Mouse (Mus musculus): ENCODE results near the gene Mbnl2. TPM values are rescaled to one million over a fixed set of nuclear protein-coding genes. Genes with fewer than 3 reads are reported as not detected.

Mbnl2 gene
- polyA plus RNA-seq (2015; fragmentation: Nextera tagmentation; extraction: Ambion mirVana), result 25.4 and 29.1 TPM in 2 replicates

DNA sequence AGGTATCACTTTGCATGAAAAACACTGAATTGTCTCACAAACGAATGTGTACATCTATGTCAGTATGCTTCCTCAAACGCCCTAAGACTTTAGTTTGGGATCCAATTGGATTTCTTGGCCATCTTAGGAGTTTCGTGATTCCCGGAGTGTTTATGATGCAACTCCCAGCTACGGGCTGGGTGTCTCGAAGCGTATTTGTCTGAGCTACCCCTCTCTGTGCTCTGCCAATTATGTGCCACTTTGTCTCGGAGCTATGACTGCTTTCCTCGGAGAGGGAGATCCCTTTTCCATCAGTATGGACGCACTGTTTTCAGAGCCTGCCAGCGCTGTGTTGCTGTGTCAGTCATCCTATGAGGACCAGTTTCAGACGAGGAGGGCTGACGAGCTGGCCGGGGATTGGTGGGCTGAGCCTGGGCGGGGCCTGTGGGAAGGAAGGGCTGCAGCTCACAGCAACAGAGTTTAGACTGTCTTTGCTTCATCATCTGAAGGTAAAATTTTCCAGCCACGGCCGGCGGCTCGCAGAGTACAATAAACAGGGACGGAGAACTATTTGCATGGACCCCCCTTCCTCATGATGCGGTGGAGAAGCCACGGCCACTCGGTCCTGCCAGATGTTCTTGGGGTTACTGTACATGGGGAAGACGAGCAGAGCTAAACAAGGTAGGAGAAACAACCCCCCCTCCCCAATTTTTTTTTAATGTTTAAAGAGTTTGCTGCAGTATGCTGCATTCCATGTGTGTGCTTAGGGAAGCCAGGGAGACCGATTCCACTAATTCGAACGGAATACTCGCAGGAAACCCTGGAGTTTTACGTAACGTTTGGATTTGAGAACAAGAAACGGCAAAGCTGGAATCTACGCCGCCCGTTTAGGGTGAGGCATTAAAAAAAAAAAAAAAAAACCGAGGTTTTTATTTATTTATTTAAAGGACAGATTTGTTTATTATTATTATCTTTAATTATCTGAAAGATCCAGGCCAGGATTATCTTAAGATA, at the start of gene Mbnl2:
Gene Mbnl2 (plus strand): TSS at position 424 of the 993 bp plus-strand sequence.
- H3K27ac ChIP-seq (ENCODE audit: low read depth, low read length), result peak within 1 kb of the TSS; percentile 84
- no peaks in the 10 kb centered on the region for H3K36me3 ChIP-seq (ENCODE audit: control insufficient read depth, insufficient read depth, low read length)
- H3K9me3 ChIP-seq (ENCODE audit: control insufficient read depth, low read length), result no peaks in the 10 kb centered on the region
- H3K27me3 ChIP-seq (replicated peaks; ENCODE audit: control insufficient read depth, insufficient read depth, low read length), result no peaks in the 10 kb centered on the region; the same call in 1 of the 2 replicates
- peak within 1 kb of the TSS; percentile 60 for H3K9ac ChIP-seq (ENCODE audit: low read depth, low read length)
- 1% methylated on average over 35 of the region's 35 CpGs for WGBS
- peaks cover 32% of the 10 kb centered on the region for H3K4me1 ChIP-seq (ENCODE audit: control insufficient read depth, insufficient read depth, low read depth, low read length)
- peak within 1 kb of the TSS; percentile 53 for H3K4me3 ChIP-seq (ENCODE audit: low read length)
- peak within 1 kb of the TSS; percentile 79 for H3K4me2 ChIP-seq (ENCODE audit: low read length)
- peak; percentile 100 for ATAC-seq

DNA sequence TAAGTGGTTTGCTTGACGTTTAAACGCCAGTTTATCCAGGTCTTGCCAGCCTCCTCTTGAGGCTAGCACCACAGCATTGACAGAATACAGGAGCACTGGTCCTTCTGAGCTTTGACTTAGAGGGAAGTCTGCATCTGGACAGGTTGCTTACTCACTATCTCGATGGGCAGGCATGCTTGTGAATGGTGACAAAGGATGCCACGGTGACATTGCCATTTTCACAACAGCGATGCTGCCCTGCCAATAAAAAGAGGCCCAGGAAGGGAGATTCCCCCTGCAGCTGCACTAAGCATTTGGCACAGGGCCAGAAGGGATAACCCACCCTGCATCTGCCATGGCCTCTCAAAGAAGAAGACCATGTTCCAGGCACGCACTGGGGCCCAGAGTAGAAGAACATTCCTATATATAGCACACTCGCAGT, 43.4 kb upstream of the Mbnl2 start:
- H3K9me3 ChIP-seq (ENCODE audit: control insufficient read depth, low read length), result 0 out of 2 replicates have a peak, but pooled peaks cover 4% of the 10 kb centered on the region
- no peaks in the 10 kb centered on the region for H3K27me3 ChIP-seq (replicated peaks; ENCODE audit: control insufficient read depth, insufficient read depth, low read length)
- H3K27ac ChIP-seq (ENCODE audit: low read depth, low read length), result no peak overlapping the region
- H3K4me3 ChIP-seq (ENCODE audit: low read length), result no peak overlapping the region
- no peak overlapping the region for H3K9ac ChIP-seq (ENCODE audit: low read depth, low read length)
- ATAC-seq, result no peak
- WGBS, result 58% methylated on average over 7 of the region's 7 CpGs
- no peaks in the 10 kb centered on the region for H3K36me3 ChIP-seq (ENCODE audit: control insufficient read depth, insufficient read depth, low read length)
- no peaks in the 10 kb centered on the region for H3K4me1 ChIP-seq (ENCODE audit: control insufficient read depth, insufficient read depth, low read depth, low read length)
- H3K4me2 ChIP-seq (ENCODE audit: low read length), result no peak overlapping the region

DNA sequence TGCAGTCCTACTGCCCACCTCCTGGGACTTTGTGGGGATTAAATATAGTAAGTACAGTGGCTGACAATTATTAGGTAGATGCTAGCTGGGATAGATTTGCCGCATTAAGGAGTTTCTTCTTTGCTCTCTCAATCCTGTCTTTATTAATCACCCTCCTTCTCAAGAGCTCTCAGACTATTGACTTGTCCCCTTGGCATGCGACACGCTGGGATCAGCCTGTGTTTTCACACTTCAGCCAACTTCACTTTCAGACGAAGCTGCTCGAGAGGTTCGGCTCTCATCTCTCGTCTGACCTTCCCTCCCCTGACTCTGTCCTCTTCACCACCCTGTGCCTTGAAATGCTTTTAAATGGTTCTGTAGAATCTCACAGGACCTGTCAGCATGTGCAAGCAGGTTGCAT, 39.9 kb upstream of the Mbnl2 start:
- no peak overlapping the region for H3K9ac ChIP-seq (ENCODE audit: low read depth, low read length)
- ATAC-seq, result no peak
- WGBS, result 78% methylated on average over 7 of the region's 7 CpGs
- H3K27me3 ChIP-seq (replicated peaks; ENCODE audit: control insufficient read depth, insufficient read depth, low read length), result no peaks in the 10 kb centered on the region
- no peak overlapping the region for H3K4me2 ChIP-seq (ENCODE audit: low read length)
- no peaks in the 10 kb centered on the region for H3K36me3 ChIP-seq (ENCODE audit: control insufficient read depth, insufficient read depth, low read length)
- H3K9me3 ChIP-seq (ENCODE audit: control insufficient read depth, low read length), result no peaks in the 10 kb centered on the region
- H3K27ac ChIP-seq (ENCODE audit: low read depth, low read length), result no peak overlapping the region
- no peak overlapping the region for H3K4me3 ChIP-seq (ENCODE audit: low read length)
- H3K4me1 ChIP-seq (ENCODE audit: control insufficient read depth, insufficient read depth, low read depth, low read length), result no peaks in the 10 kb centered on the region

DNA sequence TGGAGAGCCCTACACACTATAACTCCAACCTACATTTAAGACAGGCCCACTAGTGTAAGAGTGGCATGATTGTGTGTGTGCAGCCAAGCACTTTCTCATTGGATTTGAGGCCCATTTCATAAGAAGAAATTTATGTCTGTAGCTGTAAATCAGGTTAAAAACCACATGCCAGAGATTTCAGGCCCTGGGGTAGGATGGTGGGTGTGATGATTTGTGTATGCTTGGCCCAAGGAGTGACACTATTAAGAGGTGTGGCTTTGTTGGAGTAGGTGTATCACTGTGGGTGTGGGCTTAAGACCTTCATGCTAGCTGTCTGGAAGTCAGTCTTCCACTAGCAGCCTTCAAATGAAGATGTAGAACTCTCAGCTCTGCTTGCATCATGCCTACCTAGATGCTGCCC, 37.0 kb upstream of the Mbnl2 start:
- ATAC-seq, result no peak
- no peak overlapping the region for H3K4me2 ChIP-seq (ENCODE audit: low read length)

DNA sequence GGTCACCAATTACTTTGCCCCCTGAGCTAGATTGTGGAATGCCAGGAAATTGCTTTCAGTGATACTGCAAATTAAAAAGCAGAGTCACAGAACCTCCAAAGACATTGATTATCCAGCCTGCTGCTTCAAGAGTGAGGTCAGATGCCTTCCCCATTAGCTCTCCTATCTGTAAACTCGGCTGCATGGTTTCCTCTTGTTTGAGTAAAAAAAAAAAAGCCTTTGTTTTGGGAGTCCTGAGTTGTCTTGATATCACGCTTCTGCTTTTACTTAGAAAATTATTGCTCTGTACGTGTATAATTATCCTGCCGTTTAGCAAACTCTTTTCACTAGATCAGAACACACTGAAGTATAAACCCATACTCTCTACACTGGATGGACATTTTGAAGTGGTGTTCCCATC, 35.3 kb upstream of the Mbnl2 start:
- no peak overlapping the region for H3K4me3 ChIP-seq (ENCODE audit: low read length)
- no peak overlapping the region for H3K4me2 ChIP-seq (ENCODE audit: low read length)
- no peaks in the 10 kb centered on the region for H3K27me3 ChIP-seq (replicated peaks; ENCODE audit: control insufficient read depth, insufficient read depth, low read length)
- H3K36me3 ChIP-seq (ENCODE audit: control insufficient read depth, insufficient read depth, low read length), result no peaks in the 10 kb centered on the region
- H3K27ac ChIP-seq (ENCODE audit: low read depth, low read length), result no peak overlapping the region
- H3K4me1 ChIP-seq (ENCODE audit: control insufficient read depth, insufficient read depth, low read depth, low read length), result no peaks in the 10 kb centered on the region
- no peaks in the 10 kb centered on the region for H3K9me3 ChIP-seq (ENCODE audit: control insufficient read depth, low read length)
- 78% methylated on average over 4 of the region's 4 CpGs for WGBS
- H3K9ac ChIP-seq (ENCODE audit: low read depth, low read length), result no peak overlapping the region
- no peak for ATAC-seq

More for the DNA sequence above, 37.0 kb upstream of the Mbnl2 start:
- no peaks in the 10 kb centered on the region for H3K36me3 ChIP-seq (ENCODE audit: control insufficient read depth, insufficient read depth, low read length)
- no peak overlapping the region for H3K27ac ChIP-seq (ENCODE audit: low read depth, low read length)
- H3K9me3 ChIP-seq (ENCODE audit: control insufficient read depth, low read length), result no peaks in the 10 kb centered on the region
- H3K4me1 ChIP-seq (ENCODE audit: control insufficient read depth, insufficient read depth, low read depth, low read length), result no peaks in the 10 kb centered on the region
- no peaks in the 10 kb centered on the region for H3K27me3 ChIP-seq (replicated peaks; ENCODE audit: control insufficient read depth, insufficient read depth, low read length)
- no peak overlapping the region for H3K4me3 ChIP-seq (ENCODE audit: low read length)
- H3K9ac ChIP-seq (ENCODE audit: low read depth, low read length), result no peak overlapping the region

DNA sequence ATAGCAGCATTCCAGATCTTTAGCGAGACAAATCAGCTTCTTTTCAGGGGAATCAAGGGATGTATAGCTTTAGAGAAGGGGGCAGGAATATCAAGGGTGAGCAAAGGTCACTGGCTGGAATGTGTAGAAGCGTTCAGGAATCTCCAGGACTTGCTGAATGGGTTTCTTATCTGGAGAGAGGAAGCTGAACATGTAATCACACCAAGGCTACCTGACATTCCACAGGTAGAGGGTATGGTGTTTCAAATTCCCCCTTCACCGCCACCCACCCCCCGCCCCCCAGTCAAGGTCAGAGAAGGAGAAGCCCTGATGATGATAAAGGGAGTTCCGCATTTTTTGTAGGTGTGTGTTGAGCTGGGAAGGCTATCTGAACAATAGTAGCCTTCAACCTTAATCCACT, 32.8 kb upstream of the Mbnl2 start:
- H3K9me3 ChIP-seq (ENCODE audit: control insufficient read depth, low read length), result no peaks in the 10 kb centered on the region
- H3K27ac ChIP-seq (ENCODE audit: low read depth, low read length), result no peak overlapping the region
- no peaks in the 10 kb centered on the region for H3K27me3 ChIP-seq (replicated peaks; ENCODE audit: control insufficient read depth, insufficient read depth, low read length)
- no peaks in the 10 kb centered on the region for H3K36me3 ChIP-seq (ENCODE audit: control insufficient read depth, insufficient read depth, low read length)
- H3K4me2 ChIP-seq (ENCODE audit: low read length), result no peak overlapping the region
- no peaks in the 10 kb centered on the region for H3K4me1 ChIP-seq (ENCODE audit: control insufficient read depth, insufficient read depth, low read depth, low read length)
- no peak for ATAC-seq
- no peak overlapping the region for H3K9ac ChIP-seq (ENCODE audit: low read depth, low read length)
- no peak overlapping the region for H3K4me3 ChIP-seq (ENCODE audit: low read length)
- 71% methylated on average over 5 of the region's 5 CpGs for WGBS

GRCm38 (mm10) chr14:120245081-120245705, 30.3 kb upstream of the Mbnl2 start:
- no peak for ATAC-seq
- Histone ChIP-seq H3K36me3 (ENCODE audit: control insufficient read depth, insufficient read depth, low read length) (no peaks in the 10 kb centered on the region), H3K4me1 (ENCODE audit: control insufficient read depth, insufficient read depth, low read depth, low read length) (no peaks in the 10 kb centered on the region), H3K4me2 (ENCODE audit: low read length) (no peak overlapping the region), H3K27me3 (replicated peaks; ENCODE audit: control insufficient read depth, insufficient read depth, low read length) (no peaks in the 10 kb centered on the region), H3K4me3 (ENCODE audit: low read length) (no peak overlapping the region), H3K9ac (ENCODE audit: low read depth, low read length) (no peak overlapping the region), H3K9me3 (ENCODE audit: control insufficient read depth, low read length) (no peaks in the 10 kb centered on the region), H3K27ac (ENCODE audit: low read depth, low read length) (no peak overlapping the region)
- WGBS, result 74% methylated on average over 8 of the region's 8 CpGs

DNA sequence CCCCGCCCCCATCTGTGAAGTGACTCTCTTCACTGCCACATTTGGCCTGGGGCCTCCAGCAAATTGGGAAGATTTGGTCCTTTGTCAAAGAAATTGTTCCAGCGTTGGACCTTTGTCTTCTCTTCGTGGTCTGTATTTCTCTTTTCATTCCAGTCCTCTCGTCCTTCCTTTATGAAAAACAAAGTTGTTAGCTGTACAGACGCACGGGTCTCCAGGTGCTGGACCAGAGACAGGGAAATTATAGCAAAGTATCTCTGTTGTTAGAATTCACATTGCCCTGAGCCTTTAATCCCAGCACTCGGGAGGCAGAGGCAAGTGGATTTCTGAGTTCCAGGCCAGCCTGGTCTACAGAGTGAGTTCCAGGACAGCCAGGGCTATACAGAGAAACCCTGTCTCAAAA, 22.1 kb upstream of the Mbnl2 start:
- Histone ChIP-seq H3K4me3 (ENCODE audit: low read length) (no peak overlapping the region), H3K9ac (ENCODE audit: low read depth, low read length) (no peak overlapping the region), H3K36me3 (ENCODE audit: control insufficient read depth, insufficient read depth, low read length) (no peaks in the 10 kb centered on the region), H3K4me1 (ENCODE audit: control insufficient read depth, insufficient read depth, low read depth, low read length) (no peaks in the 10 kb centered on the region), H3K4me2 (ENCODE audit: low read length) (no peak overlapping the region), H3K9me3 (ENCODE audit: control insufficient read depth, low read length) (no peaks in the 10 kb centered on the region), H3K27ac (ENCODE audit: low read depth, low read length) (no peak overlapping the region), H3K27me3 (replicated peaks; ENCODE audit: control insufficient read depth, insufficient read depth, low read length) (no peaks in the 10 kb centered on the region)
- 78% methylated on average over 7 of the region's 7 CpGs for WGBS
- no peak for ATAC-seq

DNA sequence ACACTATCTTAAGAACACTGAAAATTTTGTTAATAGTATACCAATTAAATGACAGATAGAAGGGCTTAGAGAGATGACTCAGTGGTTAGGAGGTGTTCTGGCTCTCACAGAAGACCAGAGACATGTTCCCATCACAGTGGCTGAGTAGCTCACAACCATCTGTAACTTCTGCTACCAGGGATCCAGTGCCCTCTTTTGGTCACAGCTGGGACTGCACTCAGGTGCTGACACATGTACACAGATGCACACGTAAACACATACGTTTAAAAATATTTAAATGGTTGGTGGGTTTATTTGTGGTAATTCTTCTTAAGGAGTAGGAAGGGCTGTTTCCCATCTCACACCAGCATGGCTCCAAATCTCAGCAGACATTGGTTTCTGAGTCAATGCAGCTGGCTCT, 19.3 kb upstream of the Mbnl2 start:
- no peak for ATAC-seq

More for the DNA sequence above, 19.3 kb upstream of the Mbnl2 start:
- Histone ChIP-seq H3K4me2 (ENCODE audit: low read length) (no peak overlapping the region), H3K4me1 (ENCODE audit: control insufficient read depth, insufficient read depth, low read depth, low read length) (no peaks in the 10 kb centered on the region), H3K27ac (ENCODE audit: low read depth, low read length) (no peak overlapping the region), H3K9me3 (ENCODE audit: control insufficient read depth, low read length) (no peaks in the 10 kb centered on the region), H3K27me3 (replicated peaks; ENCODE audit: control insufficient read depth, insufficient read depth, low read length) (no peaks in the 10 kb centered on the region), H3K9ac (ENCODE audit: low read depth, low read length) (no peak overlapping the region), H3K4me3 (ENCODE audit: low read length) (no peak overlapping the region), H3K36me3 (ENCODE audit: control insufficient read depth, insufficient read depth, low read length) (no peaks in the 10 kb centered on the region)
- WGBS, result 94% methylated on average over 2 of the region's 2 CpGs

All from hindbrain, embryonic 16.5 days (tissue).